Comparison of ENCODE assay signal across 7 mouse cellular contexts in the genomic region with DNA sequence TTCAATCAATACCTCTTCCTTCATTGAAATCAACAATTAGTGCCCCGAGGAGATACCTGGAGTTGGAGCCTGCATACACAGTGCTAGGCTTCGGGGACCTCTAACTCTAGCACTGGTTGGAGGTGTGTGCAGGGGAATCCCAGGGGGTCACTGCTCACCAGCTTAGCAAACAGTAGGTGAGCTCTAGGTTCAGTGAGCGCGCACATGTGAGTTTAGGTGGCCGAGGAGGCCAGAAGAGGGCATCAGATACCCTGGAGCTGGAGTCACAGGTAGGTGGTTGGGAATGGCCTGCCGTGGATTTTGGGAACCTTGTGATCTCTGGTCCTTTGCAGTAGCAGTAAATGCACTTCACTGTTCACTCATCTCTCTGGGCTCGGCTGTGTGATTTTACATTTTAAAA. TPM values are rescaled to one million over a fixed set of nuclear protein-coding genes. Genes with fewer than 3 reads are reported as not detected.
DNase-seq lines count a peak whose midpoint lies in the region; ATAC-seq lines count a peak whose summit lies in the region.

No protein-coding gene starts in this region.

- intact Hi-C loops in left cerebral cortex, postnatal 14 days (cut with DNase I): no loop called here

- H3K4me1 ChIP-seq in megakaryocyte, embryonic 14.5 days: peaks cover 54% of the 10 kb centered on the region
- peaks cover 19% of the 10 kb centered on the region for H3K4me1 ChIP-seq in midbrain, embryonic 14.5 days (ENCODE audit: control insufficient read depth, insufficient read depth, low read length)

- no peak overlapping the region for H3K27ac ChIP-seq in midbrain, embryonic 14.5 days (replicated peaks; ENCODE audit: low read depth, low read length)

- H3K9ac ChIP-seq in midbrain, embryonic 14.5 days (replicated peaks; ENCODE audit: low read length): no peak overlapping the region

- no peaks in the 10 kb centered on the region for H3K27me3 ChIP-seq in megakaryocyte, embryonic 14.5 days (replicated peaks)
- H3K27me3 ChIP-seq in midbrain, embryonic 14.5 days (ENCODE audit: control insufficient read depth, insufficient read depth, low read length): no peaks in the 10 kb centered on the region

- WGBS in midbrain, embryonic 14.5 days: 86% methylated on average over 7 of the region's 7 CpGs

- H3K4me3 ChIP-seq in megakaryocyte, embryonic 14.5 days (replicated peaks): peak overlapping the region; percentile 95
- no peak overlapping the region for H3K4me3 ChIP-seq in midbrain, embryonic 14.5 days (replicated peaks; ENCODE audit: low read depth, low read length)

- DNase-seq in cerebellum, adult 9-11 months: peak; percentile 13
- peak; percentile 25 for DNase-seq in kidney, adult 18-20 months
- no peak for DNase-seq in midbrain, embryonic 14.5 days
- no peak for DNase-seq in adrenal gland, postnatal 25 days
- no peak for DNase-seq in left cerebral cortex, postnatal 14 days (ENCODE audit: low spot score in 2 of 2)

- H3K36me3 ChIP-seq in megakaryocyte, embryonic 14.5 days (replicated peaks; ENCODE audit: low read length): peaks cover 26% of the 10 kb centered on the region
- H3K36me3 ChIP-seq in midbrain, embryonic 14.5 days (ENCODE audit: control insufficient read depth, insufficient read depth, low read length): peaks cover 3% of the 10 kb centered on the region; the same call in 1 of the 2 replicates

- H3K9me3 ChIP-seq in megakaryocyte, embryonic 14.5 days: no peaks in the 10 kb centered on the region
- H3K9me3 ChIP-seq in midbrain, embryonic 14.5 days (ENCODE audit: control insufficient read depth, low read length): no peaks in the 10 kb centered on the region

- no peak for ATAC-seq in megakaryocyte, adult 5-6 weeks (ENCODE audit: poor library complexity, severe bottlenecking)
- ATAC-seq in midbrain, embryonic 14.5 days (ENCODE audit: low FRiP score, low TSS enrichment): no peak

- H3K4me2 ChIP-seq in midbrain, embryonic 14.5 days (ENCODE audit: low read length): peak overlapping the region; percentile 55

RNA-seq across cellular contexts. Expression of a gene that starts 37.3 kb away (rescaled TPM):
- polyA plus RNA-seq in megakaryocyte, embryonic 14.5 days (2012; ENCODE audit: insufficient read depth, low replicate concordance): 12.8 and 26.3 TPM in 2 replicates
- total RNA-seq in megakaryocyte, adult 5-6 weeks (2015): 259 and 268 TPM in 2 replicates
- total RNA-seq in megakaryocyte, adult 5-6 weeks (2017): 263 and 350 TPM in 2 replicates
- 27.9 and 37.5 TPM in 2 replicates for polyA plus RNA-seq in midbrain, embryonic 14.5 days (2014; fragmentation: Nextera tagmentation; extraction: Ambion mirVana)
- total RNA-seq in adrenal gland, postnatal 25 days (2021): 165 and 173 TPM in 2 replicates
- 10 to 100 TPM; 46.3 to 47.9 TPM for total RNA-seq in left cerebral cortex, postnatal 14 days (2021)

Comparison
In these comparisons a context has a peak if more than half of its experiments do, and no peak if none do; other contexts are left out.
1. DNase-seq: peak in cerebellum, adult 9-11 months (single experiment) and kidney, adult 18-20 months (single experiment); none in midbrain, embryonic 14.5 days (single experiment), adrenal gland, postnatal 25 days (single experiment) and left cerebral cortex, postnatal 14 days (0 of 2).